In genomic region chr14:21252326-21252886, GRCm38 (mm10) we compare ENCODE assay signal across 8 mouse cellular contexts.
DNase-seq lines count a peak whose midpoint lies in the region; ATAC-seq and TF ChIP-seq lines count a peak whose summit lies in the region.

No protein-coding gene starts in this region.

- no peaks in the 10 kb centered on the region for H3K9me3 ChIP-seq in kidney, postnatal 0 days (replicated peaks; ENCODE audit: low read length)

- H3K27me3 ChIP-seq in kidney, postnatal 0 days (ENCODE audit: insufficient read depth, low read length): no peaks in the 10 kb centered on the region

- no peak for TF ChIP-seq CTCF in kidney, postnatal 0 days (IDR thresholded peaks at IDR 0.05; ENCODE audit: low read depth)

- H3K9ac ChIP-seq in kidney, postnatal 0 days (ENCODE audit: low read depth, low read length): no peak overlapping the region

- no peak overlapping the region for H3K4me3 ChIP-seq in kidney, postnatal 0 days (replicated peaks; ENCODE audit: low read depth, low read length)

- peak overlapping the region; percentile 25; the same call in 1 of the 2 replicates for H3K27ac ChIP-seq in kidney, postnatal 0 days

- peak; percentile 50 for DNase-seq in adrenal gland, postnatal 14 days
- peak; percentile 63 for DNase-seq in cerebellum, adult 9-11 months
- peak; percentile 26 to 39 for DNase-seq in frontal cortex, postnatal 14 days (ENCODE audit: low spot score in 2 of 2)
- DNase-seq in kidney, postnatal 0 days (ENCODE audit: low spot score): peak; percentile 66
- DNase-seq in lung, postnatal 36 days: peak; percentile 19
- peak; percentile 14 for DNase-seq in right cerebral cortex, postnatal 25 days
- no peak for DNase-seq in gastrocnemius, postnatal 25 days
- no peak for DNase-seq in thymus, postnatal 14 days

- peak overlapping the region; percentile 23; the same call in 1 of the 2 replicates for H3K4me2 ChIP-seq in kidney, postnatal 0 days (ENCODE audit: low read length)

- H3K4me1 ChIP-seq in kidney, postnatal 0 days (replicated peaks; ENCODE audit: insufficient read depth, low read length): 0 out of 2 replicates have a peak, but pooled peaks cover 2% of the 10 kb centered on the region

- peak; percentile 68; the same call in 1 of the 2 replicates for ATAC-seq in kidney, postnatal 0 days (replicated peaks; ENCODE audit: low FRiP score, low read depth)

- 30% methylated on average over 7 of the region's 7 CpGs for WGBS in kidney, postnatal 0 days

- H3K36me3 ChIP-seq in kidney, postnatal 0 days (ENCODE audit: insufficient read depth, low read length): no peaks in the 10 kb centered on the region

Comparison
In these comparisons a context has a peak if more than half of its experiments do, and no peak if none do; other contexts are left out.
1. DNase-seq: peak in adrenal gland, postnatal 14 days (single experiment), cerebellum, adult 9-11 months (single experiment), frontal cortex, postnatal 14 days (2 of 2), kidney, postnatal 0 days (single experiment), lung, postnatal 36 days (single experiment) and right cerebral cortex, postnatal 25 days (single experiment); none in gastrocnemius, postnatal 25 days (single experiment) and thymus, postnatal 14 days (single experiment).